Mouse (Mus musculus): ENCODE results near the gene Gm10663.

Gene Gm10663

DNA sequence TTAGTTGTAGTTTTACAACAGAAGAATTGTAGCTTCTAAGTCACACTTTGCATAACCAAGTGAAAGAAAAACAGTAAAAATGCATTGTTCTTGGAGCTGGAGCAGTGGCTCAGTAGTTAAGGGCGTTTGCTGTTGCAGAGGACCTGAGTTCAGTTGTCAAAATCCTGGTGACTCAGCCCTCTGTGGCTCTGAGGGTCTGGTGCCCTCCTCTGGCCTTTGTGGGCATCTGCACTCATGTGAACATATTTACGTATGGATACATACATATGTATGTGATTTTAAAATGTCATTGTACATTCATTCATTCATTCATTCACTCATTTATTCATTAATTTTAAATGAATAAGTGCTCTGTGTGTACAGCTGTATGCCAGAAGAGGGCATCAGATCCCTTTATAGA, 10.8 kb downstream of the Gm10663 start:
- no peak for DNase-seq (ENCODE audit: extremely low spot score, low spot score)

DNA sequence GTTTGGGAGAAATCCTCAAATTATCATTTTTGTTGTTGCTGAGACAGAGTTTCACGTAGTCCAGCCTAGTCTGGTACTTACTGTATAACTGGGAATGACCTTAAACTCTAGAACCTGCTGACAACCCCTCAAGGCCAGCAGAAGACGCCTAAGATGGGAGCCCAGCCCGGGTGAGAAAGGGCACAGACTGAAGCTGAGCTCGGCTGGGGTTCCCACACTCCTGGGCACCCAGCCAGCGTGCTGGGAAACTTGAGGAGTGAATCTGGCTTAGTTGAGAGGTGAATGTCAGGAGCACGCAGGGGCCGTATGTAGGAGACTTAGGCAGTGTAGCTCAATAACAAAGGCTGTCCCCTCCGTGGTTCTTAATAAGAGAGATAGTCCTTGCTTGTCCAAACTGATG, 12.9 kb downstream of the Gm10663 start:
- DNase-seq (ENCODE audit: extremely low spot score, low spot score): no peak

DNA sequence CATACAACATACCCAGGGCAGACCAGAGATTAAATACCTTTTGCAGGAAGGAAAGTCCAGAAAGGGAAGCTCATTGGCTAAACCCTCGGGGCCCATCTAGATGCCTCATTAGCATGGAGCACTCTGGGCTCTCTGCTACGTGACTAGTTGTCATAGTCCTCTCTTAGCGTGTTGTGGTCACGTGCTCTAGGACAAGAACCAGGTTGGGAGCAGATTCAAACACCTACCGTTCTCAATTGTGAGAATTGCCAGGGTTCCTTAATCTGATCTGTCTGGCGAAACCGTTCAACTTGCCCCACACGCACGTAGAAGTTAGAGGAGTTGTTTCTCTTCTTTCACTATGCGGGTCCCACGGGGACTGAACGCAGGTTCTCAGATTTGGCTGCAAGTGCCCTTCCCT, 13.3 kb downstream of the Gm10663 start:
- no peak for DNase-seq (ENCODE audit: extremely low spot score, low spot score)

DNA sequence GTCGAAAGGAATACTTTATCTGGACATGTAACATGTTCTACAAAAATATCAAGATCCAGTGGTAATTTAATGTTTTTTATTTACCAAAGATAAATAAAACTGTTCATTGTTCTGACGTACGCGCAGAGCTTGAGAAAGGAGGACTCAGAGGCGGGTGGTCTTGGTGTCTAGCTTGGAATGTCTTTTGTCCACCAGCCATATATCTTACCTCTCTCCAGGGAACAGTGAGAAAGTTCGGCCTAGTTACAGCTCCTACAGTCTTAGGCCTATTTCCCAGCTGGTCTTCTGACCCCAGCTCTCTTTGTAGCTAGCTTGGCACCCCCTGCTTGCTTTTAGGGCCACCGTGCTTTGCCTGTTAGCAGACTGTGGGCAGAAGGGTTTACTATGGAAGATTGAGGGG, 14.9 kb downstream of the Gm10663 start:
- no peak for DNase-seq (ENCODE audit: extremely low spot score, low spot score)

DNA sequence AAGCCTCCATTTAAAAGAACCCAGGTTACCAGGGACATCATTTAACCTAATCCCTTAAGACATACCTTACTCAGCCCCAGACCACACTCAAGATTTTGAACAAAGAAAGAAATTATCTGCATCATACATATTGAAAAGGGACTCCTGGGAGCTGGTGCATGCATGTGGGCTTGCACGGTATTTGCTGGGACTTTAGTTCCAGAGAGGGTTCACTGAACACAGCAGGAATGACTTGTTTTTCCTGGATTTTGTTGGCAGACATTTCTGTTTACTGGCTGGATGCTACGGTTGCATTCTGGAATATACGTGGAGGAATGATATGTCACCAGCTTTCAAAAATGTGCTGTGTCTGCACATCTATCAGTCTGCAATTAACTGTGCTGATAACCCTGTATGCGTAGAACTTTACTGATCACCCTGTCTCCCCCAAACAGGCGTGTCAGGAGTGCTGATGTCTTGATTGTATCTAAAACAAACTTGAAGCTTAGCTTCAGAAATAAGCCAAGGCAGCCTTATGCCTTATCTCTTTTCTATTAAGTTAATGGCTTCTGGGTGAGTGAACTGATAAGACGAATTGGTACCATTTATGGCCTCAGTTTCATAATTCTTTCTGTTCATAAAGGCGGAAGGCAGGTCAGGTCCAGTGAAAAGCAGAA, 23.1 kb downstream of the Gm10663 start:
- no peak for DNase-seq (ENCODE audit: extremely low spot score, low spot score)

DNA sequence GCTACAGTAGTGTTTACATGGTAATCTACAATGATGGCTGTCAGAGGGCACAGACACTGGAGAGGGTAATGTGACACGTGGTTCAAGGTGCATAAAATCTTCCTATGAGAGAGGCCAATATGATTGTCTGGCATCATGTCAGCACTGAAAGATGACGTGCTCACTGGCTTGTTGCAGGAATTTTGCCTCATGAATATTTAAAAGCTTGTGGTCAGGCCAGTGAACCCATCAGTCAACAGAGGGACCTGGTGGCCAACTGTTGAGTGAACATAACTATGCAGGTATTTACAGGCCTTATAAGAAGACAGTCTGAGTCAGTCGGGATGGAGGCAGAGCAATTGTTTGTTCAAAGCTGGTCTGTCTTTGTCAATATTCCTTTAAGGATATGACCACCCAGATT, 24.9 kb downstream of the Gm10663 start:
- no peak for DNase-seq (ENCODE audit: extremely low spot score, low spot score)

DNA sequence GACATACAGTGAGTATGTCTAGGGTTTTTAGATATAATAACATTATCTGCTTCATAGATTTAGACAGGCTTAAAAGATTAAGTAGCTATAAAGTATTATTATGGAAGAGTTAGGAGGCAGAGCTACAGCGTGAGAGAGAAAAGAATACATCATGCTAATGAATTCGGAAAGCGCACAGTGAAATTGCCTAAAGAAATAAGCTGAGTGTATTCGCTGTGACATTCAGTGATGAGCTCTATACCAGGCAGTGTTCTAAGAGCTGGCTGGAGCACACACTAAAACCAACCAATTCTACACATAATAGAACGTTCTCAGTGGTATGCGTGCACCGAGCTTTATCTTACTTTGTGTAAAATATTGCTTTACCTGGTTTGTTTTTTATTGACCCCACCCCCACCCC, 28.8 kb downstream of the Gm10663 start:
- no peak for DNase-seq (ENCODE audit: extremely low spot score, low spot score)

DNA sequence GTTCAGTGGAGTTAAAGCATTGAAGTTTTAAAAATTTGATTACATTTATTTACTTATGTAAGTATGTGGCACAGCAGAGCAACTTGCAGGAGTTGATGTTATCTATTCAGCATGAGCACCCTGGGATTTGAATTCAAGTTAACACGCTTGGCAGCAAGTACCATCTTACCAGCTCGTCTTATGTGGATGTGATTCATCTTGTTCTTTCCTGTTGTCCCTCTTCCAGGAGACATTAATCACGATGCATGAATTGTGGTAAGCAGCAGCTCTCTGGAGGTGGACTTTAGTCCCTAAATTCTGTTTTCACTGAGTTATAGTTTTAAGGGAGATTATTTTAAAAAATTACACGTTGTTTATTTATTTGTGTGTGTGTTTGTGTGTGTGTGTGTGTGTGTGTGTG, 29.2 kb downstream of the Gm10663 start:
- no peak for DNase-seq (ENCODE audit: extremely low spot score, low spot score)

DNA sequence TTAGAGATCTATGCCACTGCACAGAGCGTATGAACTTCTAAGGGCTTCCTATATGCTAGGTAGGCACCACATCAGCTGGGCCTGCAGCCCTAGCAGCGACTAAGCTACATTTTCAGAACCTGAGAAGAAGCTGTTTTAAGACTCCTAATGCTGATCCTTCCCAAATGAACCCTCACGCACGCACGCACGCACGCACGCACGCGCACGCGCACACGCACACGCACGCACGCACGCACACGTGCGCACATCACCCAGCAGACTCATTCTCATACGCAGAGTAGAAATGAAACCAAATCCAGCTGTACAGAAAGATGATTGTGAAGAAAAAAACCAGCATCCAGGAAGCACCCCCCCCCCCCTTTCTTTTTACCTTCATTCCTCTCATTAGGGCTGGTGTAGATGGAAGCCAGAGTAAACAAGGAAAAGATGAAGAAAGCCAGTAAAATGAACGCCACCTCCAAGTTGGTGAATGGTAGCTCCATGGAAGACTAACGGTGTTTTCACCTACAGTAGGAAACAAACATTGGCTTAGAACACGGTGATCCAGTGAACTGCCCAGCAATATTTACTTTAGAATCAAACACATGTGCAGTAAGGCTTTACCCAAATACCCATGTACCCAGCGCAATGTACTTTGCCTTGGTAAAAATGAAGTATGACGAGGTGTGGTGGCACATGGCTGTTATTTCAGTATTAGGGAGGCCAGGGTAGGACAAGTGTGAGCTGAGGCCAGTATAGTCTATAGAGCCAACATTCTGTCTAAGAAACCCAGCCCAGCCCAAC, 33.3 kb downstream of the Gm10663 start:
- DNase-seq (ENCODE audit: extremely low spot score, low spot score): no peak

DNA sequence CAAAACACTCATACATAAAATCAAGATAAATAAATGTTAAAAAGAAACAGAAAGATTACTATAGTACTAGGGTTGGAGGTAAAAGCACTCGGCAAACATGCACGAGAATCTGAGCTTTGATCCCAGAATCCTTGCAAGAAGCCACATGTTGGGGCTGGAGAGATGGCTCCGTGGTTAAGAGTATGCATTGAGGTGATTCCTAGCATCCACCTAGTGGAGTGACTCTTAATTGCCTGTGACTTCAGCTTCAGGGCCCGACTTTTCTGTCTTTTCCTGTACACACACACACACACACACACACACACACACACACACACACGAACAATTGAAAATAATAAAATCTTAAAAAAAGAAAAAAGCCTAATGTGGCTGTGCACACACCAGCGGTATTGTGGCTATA, 34.1 kb downstream of the Gm10663 start:
- DNase-seq (ENCODE audit: extremely low spot score, low spot score): no peak

DNA sequence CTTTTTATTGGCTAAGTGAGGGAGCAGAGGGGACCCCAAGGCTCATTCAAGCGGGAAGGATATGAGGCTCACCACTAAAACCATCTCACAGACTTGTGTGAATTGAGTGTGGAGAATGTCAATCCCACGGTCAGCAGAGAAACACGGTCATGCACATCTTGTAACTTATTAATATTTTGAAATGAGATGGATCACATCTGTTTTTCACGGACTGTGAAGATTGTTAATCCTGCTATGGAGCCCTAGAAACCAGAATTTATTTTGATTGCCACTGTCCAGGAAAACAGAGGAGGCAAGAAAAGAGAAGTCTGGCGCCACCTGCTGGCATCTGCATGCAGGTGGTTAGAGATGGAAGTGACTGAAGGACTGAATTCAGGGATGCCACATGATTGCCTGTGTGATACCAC, 35.5 kb downstream of the Gm10663 start:
- DNase-seq (ENCODE audit: extremely low spot score, low spot score): peak; percentile 79

DNA sequence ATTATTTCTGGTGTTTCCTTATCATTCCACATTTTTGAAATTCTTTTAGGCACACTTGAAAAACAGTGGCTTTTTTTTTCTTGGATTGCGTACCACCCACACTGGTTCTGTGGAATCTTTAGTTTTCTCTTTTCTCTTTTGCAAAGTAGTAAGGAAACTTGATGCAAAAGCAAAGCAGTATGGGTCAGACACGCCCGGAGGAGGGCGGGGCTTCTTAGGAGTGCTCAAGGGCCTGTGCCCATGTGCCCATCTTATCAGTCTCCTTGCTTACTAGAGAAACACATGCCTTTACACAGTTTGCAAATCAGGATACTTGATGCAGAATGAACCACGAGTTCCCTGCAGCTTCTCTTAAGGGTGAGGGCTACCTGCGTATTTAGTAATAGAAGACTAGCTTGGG, 37.3 kb downstream of the Gm10663 start:
- DNase-seq (ENCODE audit: extremely low spot score, low spot score): no peak

DNA sequence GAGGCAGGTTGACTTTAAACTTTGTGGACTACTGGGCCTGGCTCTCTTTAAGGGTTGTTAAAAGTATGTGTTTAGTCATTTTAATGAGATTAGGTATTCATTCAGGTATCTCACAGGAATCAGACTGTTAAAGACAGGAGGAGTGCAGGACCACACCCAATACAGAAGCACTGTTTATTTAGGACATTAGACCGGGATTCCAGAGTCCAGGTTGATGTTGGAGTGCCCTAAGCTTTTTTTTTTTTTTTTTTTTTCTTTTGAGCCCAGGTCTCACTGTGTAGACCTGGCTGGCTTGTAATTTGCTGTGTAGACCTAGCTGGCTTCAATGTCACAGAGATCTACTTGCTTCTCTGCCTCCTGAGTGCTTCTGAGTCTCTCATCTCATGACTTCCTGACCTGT, 51.2 kb downstream of the Gm10663 start:
- no peak for DNase-seq (ENCODE audit: extremely low spot score, low spot score)

DNA sequence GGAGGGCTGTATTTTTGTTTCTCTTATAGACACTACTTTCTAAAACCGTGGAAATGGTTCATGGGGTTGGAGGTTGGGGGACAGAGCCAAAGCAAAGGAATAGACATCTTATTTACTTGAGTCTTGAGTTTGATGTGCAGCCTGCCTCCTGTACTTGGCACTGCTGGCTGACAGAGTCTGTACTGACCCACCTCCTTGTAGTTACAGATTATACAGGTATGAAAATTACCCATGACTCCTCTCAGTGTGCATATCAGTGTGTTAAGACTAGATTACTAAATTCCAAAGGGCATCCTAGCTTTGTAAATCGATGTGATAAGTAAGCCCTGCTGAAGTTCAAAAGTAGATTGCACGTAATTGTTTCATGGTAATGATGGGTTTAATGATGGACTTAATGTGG, 51.6 kb downstream of the Gm10663 start:
- no peak for DNase-seq (ENCODE audit: extremely low spot score, low spot score)

Data from neural tube, embryonic 10.5 days (tissue).